Mouse (Mus musculus) embryonic facial prominence, embryonic 10.5 days (tissue): ENCODE data around the gene Ccdc74a. TPM values are rescaled to one million over a fixed set of nuclear protein-coding genes. Genes with fewer than 3 reads are reported as not detected.

Experiments
- polyA plus RNA-seq: library from polyadenylated mRNA; unstranded; fragments of >200 nt; fragmentation: Nextera tagmentation; extraction: Ambion mirVana; gene quantifications from 2 replicates; pipeline ENCODE4 v1.2.1, GENCODE M21; 2016

Ccdc74a gene
- polyA plus RNA-seq, 1 experiment from 2014 or later: 5.3 TPM

Other genes with a start within 250 kb of the Ccdc74a start
- 9.8 and 11.2 TPM in 2 replicates for gene Snap29, start 240.5 kb upstream of the Ccdc74a start, polyA plus RNA-seq
- 38.0 and 39.0 TPM in 2 replicates for gene Pi4ka, start 240.2 kb upstream of the Ccdc74a start, polyA plus RNA-seq
- 70.9 and 73.3 TPM in 2 replicates for gene Crkl, start 194.5 kb upstream of the Ccdc74a start, polyA plus RNA-seq
- 0.75 and 1.1 TPM in 2 replicates for gene Aifm3, start 156.9 kb upstream of the Ccdc74a start, polyA plus RNA-seq
- 84.2 and 87.5 TPM in 2 replicates for gene Lztr1, start 137.8 kb upstream of the Ccdc74a start, polyA plus RNA-seq
- 49.4 and 52.2 TPM in 2 replicates for gene Thap7, start 115.3 kb upstream of the Ccdc74a start, polyA plus RNA-seq
- gene Lrrc74b, start 85.2 kb upstream of the Ccdc74a start, polyA plus RNA-seq: 0.10 TPM in 1 of 2 replicates, not detected in the other
- gene P2rx6, start 84.6 kb upstream of the Ccdc74a start, polyA plus RNA-seq: 0.21 and 0.24 TPM in 2 replicates
- gene Slc7a4, start 63.3 kb upstream of the Ccdc74a start, polyA plus RNA-seq: 1.5 and 1.6 TPM in 2 replicates
- gene Smpd4, start 27.1 kb upstream of the Ccdc74a start, polyA plus RNA-seq: 66.7 and 68.7 TPM in 2 replicates
- gene Med15, start 86.4 kb downstream of the Ccdc74a start, polyA plus RNA-seq: 50.3 and 50.5 TPM in 2 replicates
- gene Klhl22, start 113.1 kb downstream of the Ccdc74a start, polyA plus RNA-seq: 64.9 and 72.8 TPM in 2 replicates
- gene Scarf2, start 150.8 kb downstream of the Ccdc74a start, polyA plus RNA-seq: 9.3 and 10.5 TPM in 2 replicates
- not detected in 2 replicates for gene B830017H08Rik, start 186.7 kb downstream of the Ccdc74a start, polyA plus RNA-seq
- gene Car15, start 191.9 kb downstream of the Ccdc74a start, polyA plus RNA-seq: 2.5 and 4.1 TPM in 2 replicates
- gene Gm20518, start 245.2 kb downstream of the Ccdc74a start, polyA plus RNA-seq: 0.35 and 0.42 TPM in 2 replicates
- gene Tssk1, start 247.8 kb downstream of the Ccdc74a start, polyA plus RNA-seq: 0.04 TPM in 1 of 2 replicates, not detected in the other